ENCODE assay signal across 25 mouse cellular contexts in genomic region chr13:62939371-62939770, GRCm38 (mm10). TPM values are rescaled to one million over a fixed set of nuclear protein-coding genes. Genes with fewer than 3 reads are reported as not detected.
A peak's percentile ranks its signal among the peaks of the same experiment; 100 is the strongest.
DNase-seq lines count a peak whose midpoint lies in the region; ATAC-seq lines count a peak whose summit lies in the region.
"Had no signal": no experiment of that assay in that cellular context is flagged by ENCODE, and none has a peak within 500 bp of the region (broad histone marks: within the 10 kb centered on the region; RNA-seq: fewer than 3 reads in every experiment).

No protein-coding gene starts in this region.

- no peaks in the 10 kb centered on the region for H3K9me3 ChIP-seq in lung, embryonic 15.5 days
- H3K9me3 ChIP-seq in liver, embryonic 13.5 days (replicated peaks): no peaks in the 10 kb centered on the region
- H3K9me3 ChIP-seq: embryonic facial prominence, embryonic 15.5 days; forebrain, embryonic 12.5 days; midbrain, embryonic 13.5 days had no signal

- H3K4me2 ChIP-seq in lung, embryonic 15.5 days: no peak overlapping the region
- H3K4me2 ChIP-seq in liver, embryonic 13.5 days: peak overlapping the region; percentile 38
- H3K4me2 ChIP-seq: embryonic facial prominence, embryonic 15.5 days; forebrain, embryonic 12.5 days; hindbrain, embryonic 14.5 days; midbrain, embryonic 13.5 days had no signal

- no peaks in the 10 kb centered on the region for H3K27me3 ChIP-seq in lung, embryonic 15.5 days
- H3K27me3 ChIP-seq in liver, embryonic 13.5 days: peaks cover 22% of the 10 kb centered on the region; the same call in 1 of the 2 replicates
- H3K27me3 ChIP-seq: embryonic facial prominence, embryonic 15.5 days; forebrain, embryonic 12.5 days; midbrain, embryonic 13.5 days had no signal

- peak overlapping the region; percentile 16; the same call in 1 of the 2 replicates for H3K27ac ChIP-seq in lung, embryonic 15.5 days
- H3K27ac ChIP-seq in liver, embryonic 13.5 days: peak overlapping the region; percentile 29
- H3K27ac ChIP-seq: embryonic facial prominence, embryonic 15.5 days; forebrain, embryonic 12.5 days; hindbrain, embryonic 14.5 days; midbrain, embryonic 13.5 days had no signal

- no peaks in the 10 kb centered on the region for H3K36me3 ChIP-seq in lung, embryonic 15.5 days
- no peaks in the 10 kb centered on the region for H3K36me3 ChIP-seq in liver, embryonic 13.5 days
- H3K36me3 ChIP-seq: embryonic facial prominence, embryonic 15.5 days; forebrain, embryonic 12.5 days; midbrain, embryonic 13.5 days had no signal

- 11% methylated on average over 3 of the region's 3 CpGs for WGBS in lung, embryonic 15.5 days
- WGBS in liver, embryonic 13.5 days (ENCODE audit: insufficient replicate concordance): 11% methylated on average over 3 of the region's 3 CpGs

- no peak for ATAC-seq in lung, embryonic 15.5 days (ENCODE audit: borderline replicate concordance, extremely low read depth, low FRiP score, low TSS enrichment)
- peak; percentile 96 for ATAC-seq in liver, embryonic 13.5 days (ENCODE audit: low read depth)
- peak; percentile 94 for ATAC-seq in megakaryocyte-erythroid progenitor cell, adult 5-6 weeks (replicated peaks; ENCODE audit: low FRiP score, low TSS enrichment, poor library complexity, severe bottlenecking)
- no peak for ATAC-seq in inflammation-experienced regulatory T-cells, adult 6 months
- ATAC-seq: activated CD4-positive, CD25-positive, alpha-beta regulatory T cell, adult 4 months; midbrain, embryonic 13.5 days had no signal

- peaks cover 21% of the 10 kb centered on the region for H3K4me1 ChIP-seq in lung, embryonic 15.5 days
- peaks cover 29% of the 10 kb centered on the region for H3K4me1 ChIP-seq in liver, embryonic 13.5 days (replicated peaks)
- H3K4me1 ChIP-seq: forebrain, embryonic 12.5 days; midbrain, embryonic 13.5 days had no signal

- H3K9ac ChIP-seq in lung, embryonic 15.5 days: no peak overlapping the region
- 0 out of 2 replicates have a peak overlapping the region, but pooled peaks have one; percentile 30 for H3K9ac ChIP-seq in liver, embryonic 13.5 days
- H3K9ac ChIP-seq: embryonic facial prominence, embryonic 15.5 days; forebrain, embryonic 12.5 days; hindbrain, embryonic 14.5 days; midbrain, embryonic 13.5 days had no signal

- no peak overlapping the region for H3K4me3 ChIP-seq in lung, embryonic 15.5 days
- peak overlapping the region; percentile 2; the same call in 1 of the 2 replicates for H3K4me3 ChIP-seq in liver, embryonic 13.5 days (replicated peaks)
- H3K4me3 ChIP-seq: embryonic facial prominence, embryonic 15.5 days; forebrain, embryonic 12.5 days; layer of hippocampus, adult 2 months; midbrain, embryonic 13.5 days had no signal

- DNase-seq in lung, adult 18-20 months: no peak
- peak; percentile 72 for DNase-seq in c-Kit-positive CD71-positive TER-119-positive erythroid progenitor cells, embryonic 14.5 days (ENCODE audit: low spot score)
- peak; percentile 56 for DNase-seq in liver, embryonic 13.5 days
- no peak for DNase-seq in layer of hippocampus, adult 11-12 months (ENCODE audit: low spot score)
- DNase-seq in kidney, postnatal 4 days: no peak
- DNase-seq: adrenal gland, adult 8-10 months; cerebellum, adult 9-10 months; gastrocnemius, postnatal 25 days; heart, adult 18-20 months; kidney, adult 8-10 months; kidney, postnatal 10 days; lung, postnatal 14 days; retina, postnatal 1 day; thymus, postnatal 36 days had no signal

RNA-seq across cellular contexts. Expression of gene 2010111I01Rik, which starts 25.3 kb away (rescaled TPM):
- polyA plus RNA-seq in lung, embryonic 15.5 days (2015; fragmentation: Nextera tagmentation; extraction: Ambion mirVana): 129 and 133 TPM in 2 replicates
- polyA plus RNA-seq in liver, embryonic 13.5 days (2015; fragmentation: Nextera tagmentation; extraction: Ambion mirVana): 16.5 and 17.2 TPM in 2 replicates
- 50.7 and 58.4 TPM in 2 replicates for total RNA-seq in megakaryocyte-erythroid progenitor cell, adult 5-6 weeks (2014; fragmentation: Nextera tagmentation)
- total RNA-seq in megakaryocyte-erythroid progenitor cell, adult 5-6 weeks (2017): 32.7 and 49.9 TPM in 2 replicates
- 100 to 1,000 TPM; 191 to 238 (median 213) TPM for polyA plus RNA-seq in inflammation-experienced regulatory T-cells, adult 6 months (2017; shearing (Covaris generic))

RNA-seq across cellular contexts. Expression of gene Fbp1, which starts 51.3 kb away (rescaled TPM):
- 1.1 and 3.7 TPM in 2 replicates for polyA plus RNA-seq in lung, embryonic 15.5 days (2015; fragmentation: Nextera tagmentation; extraction: Ambion mirVana)
- 0.42 and 0.51 TPM in 2 replicates for polyA plus RNA-seq in liver, embryonic 13.5 days (2015; fragmentation: Nextera tagmentation; extraction: Ambion mirVana)
- not detected in 2 replicates for total RNA-seq in megakaryocyte-erythroid progenitor cell, adult 5-6 weeks (2014; fragmentation: Nextera tagmentation)
- total RNA-seq in megakaryocyte-erythroid progenitor cell, adult 5-6 weeks (2017): 0.70 TPM in 1 of 2 replicates, not detected in the other
- polyA plus RNA-seq in inflammation-experienced regulatory T-cells, adult 6 months (2017; shearing (Covaris generic)): not detected
- total RNA-seq: gastrocnemius, postnatal 25 days; heart, postnatal 25 days had no signal
- polyA plus RNA-seq: activated CD4-positive, CD25-positive, alpha-beta regulatory T cell, adult 4 months; forebrain, embryonic 12.5 days; midbrain, embryonic 13.5 days; neural tube, embryonic 11.5 days had no signal

Comparison
In these comparisons a context has a peak if more than half of its experiments do, and no peak if none do; other contexts are left out.
1. ATAC-seq: peak in liver, embryonic 13.5 days (single experiment) and megakaryocyte-erythroid progenitor cell, adult 5-6 weeks (single experiment); none in lung, embryonic 15.5 days (single experiment) and inflammation-experienced regulatory T-cells, adult 6 months (single experiment).
2. DNase-seq: peak in c-Kit-positive CD71-positive TER-119-positive erythroid progenitor cells, embryonic 14.5 days (single experiment) and liver, embryonic 13.5 days (single experiment); none in lung, adult 18-20 months (0 of 2), layer of hippocampus, adult 11-12 months (single experiment) and kidney, postnatal 4 days (0 of 2).